Mouse (Mus musculus) lung, postnatal 0 days (tissue): Measurements from ENCODE around the gene Gpr108.

ENCODE experiments used
- CTCF ChIP-seq: IDR thresholded peaks from 2 replicates; pipeline ENCODE4 v1.5.1; 2016; ENCODE audit warnings: antibody characterized with exemption, mild to moderate bottlenecking
- EP300 ChIP-seq: IDR thresholded peaks from 2 replicates; pipeline ENCODE4 v1.6.1; 2016; ENCODE audit warnings: antibody characterized with exemption, mild to moderate bottlenecking, control low read depth

GRCm38 (mm10) chr17:57229851-57230727 lies 18.2 kb downstream of the Gpr108 start:
- no peak for TF ChIP-seq CTCF
- TF ChIP-seq EP300, result no peak
